Mouse (Mus musculus) liver, adult (tissue): Measurements from ENCODE around the gene Ffar2.

Experiments used
- GATA4 ChIP-seq: IDR thresholded peaks from 2 replicates; pipeline ENCODE4 v1.6.1; 2014; ENCODE audit warnings: mild to moderate bottlenecking, low read length; ENCODE audit not compliant: insufficient replicate concordance

Ffar2 gene

DNA sequence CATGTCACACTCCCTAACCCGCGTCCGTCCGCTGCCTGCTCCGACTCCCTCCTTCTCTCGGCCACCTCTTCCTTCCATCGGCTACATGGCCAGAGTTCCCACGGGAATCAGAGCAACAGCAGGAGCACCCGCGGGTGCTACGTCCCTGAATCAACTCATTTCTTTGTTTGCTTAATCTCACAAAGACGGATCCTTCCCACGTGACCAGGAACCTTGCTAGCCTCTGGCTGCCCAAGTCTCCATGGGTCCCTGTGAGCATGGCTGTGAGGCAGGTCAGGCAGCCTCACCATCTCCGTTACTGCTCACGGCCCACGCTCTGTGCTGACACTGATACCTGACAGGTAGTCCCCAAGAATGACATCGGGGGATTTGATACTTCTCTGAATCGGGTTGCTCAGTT is at the start of gene Ffar2:
Ffar2 (minus strand) TSS at position 101 of the 400 bp plus-strand sequence.
- no peak for TF ChIP-seq GATA4

DNA sequence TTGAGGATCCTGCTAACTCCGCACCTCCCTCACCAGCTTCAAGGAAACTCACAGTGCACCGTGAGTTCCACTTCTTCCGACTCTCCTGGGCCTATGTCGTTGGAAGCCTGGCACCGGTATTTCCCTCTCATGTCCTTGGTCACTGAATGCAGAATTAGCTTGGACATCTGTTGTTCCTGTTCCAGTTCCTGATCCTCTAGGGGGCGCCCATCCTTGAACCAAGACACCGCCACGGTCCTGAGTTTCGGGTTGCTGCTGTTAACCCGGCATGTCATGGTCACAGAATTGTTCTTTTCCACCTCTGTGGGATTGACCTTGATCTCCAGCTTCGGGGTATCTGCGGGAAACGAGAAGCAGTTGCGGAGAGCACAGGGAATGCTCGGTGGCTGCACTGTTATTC is 49.5 kb upstream of the Ffar2 start:
- no peak for TF ChIP-seq GATA4

DNA sequence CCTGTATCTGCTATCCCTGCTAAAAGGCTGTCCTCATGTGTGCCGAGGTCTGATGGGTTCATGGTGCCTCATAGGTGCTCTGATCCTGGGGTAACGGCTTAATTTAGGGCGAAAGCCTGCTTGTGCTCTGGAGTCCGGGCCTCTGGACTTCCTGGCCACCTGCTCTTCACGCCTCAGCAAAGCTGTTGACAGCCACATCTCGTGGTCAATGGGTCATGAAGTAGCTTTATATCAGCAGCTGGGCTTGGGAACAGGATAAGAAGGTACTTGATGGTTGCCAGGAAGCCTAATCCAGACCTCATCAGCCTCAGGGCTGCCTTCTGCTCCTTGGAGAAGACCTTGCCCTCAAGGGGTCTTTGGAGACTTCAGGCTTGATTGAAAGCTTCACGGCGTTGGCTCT is 39.8 kb upstream of the Ffar2 start:
- TF ChIP-seq GATA4, result no peak

DNA sequence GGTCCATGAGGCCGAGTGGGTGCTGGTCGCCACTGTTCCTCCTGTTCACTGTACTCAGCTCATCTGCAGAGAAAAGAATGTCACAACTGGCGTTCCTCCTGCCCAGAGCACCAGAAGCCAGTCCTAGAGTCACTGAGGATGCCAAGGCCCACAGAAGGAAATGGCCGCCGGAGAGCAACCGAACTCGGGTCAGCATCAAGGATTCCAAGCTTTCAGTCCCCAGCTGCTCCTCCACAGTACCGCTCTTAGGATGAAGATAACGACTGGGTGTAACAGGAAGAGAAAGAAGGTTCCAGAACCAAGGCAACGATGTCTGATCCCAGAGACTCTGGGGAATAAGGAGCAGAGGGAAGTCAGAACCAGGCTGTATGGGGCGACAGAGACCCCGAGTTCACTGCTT is 37.9 kb upstream of the Ffar2 start, which contains the start of gene Ffar1:
Ffar1 (minus strand) TSS at position 101 of the 400 bp plus-strand sequence.
- TF ChIP-seq GATA4, result no peak

DNA sequence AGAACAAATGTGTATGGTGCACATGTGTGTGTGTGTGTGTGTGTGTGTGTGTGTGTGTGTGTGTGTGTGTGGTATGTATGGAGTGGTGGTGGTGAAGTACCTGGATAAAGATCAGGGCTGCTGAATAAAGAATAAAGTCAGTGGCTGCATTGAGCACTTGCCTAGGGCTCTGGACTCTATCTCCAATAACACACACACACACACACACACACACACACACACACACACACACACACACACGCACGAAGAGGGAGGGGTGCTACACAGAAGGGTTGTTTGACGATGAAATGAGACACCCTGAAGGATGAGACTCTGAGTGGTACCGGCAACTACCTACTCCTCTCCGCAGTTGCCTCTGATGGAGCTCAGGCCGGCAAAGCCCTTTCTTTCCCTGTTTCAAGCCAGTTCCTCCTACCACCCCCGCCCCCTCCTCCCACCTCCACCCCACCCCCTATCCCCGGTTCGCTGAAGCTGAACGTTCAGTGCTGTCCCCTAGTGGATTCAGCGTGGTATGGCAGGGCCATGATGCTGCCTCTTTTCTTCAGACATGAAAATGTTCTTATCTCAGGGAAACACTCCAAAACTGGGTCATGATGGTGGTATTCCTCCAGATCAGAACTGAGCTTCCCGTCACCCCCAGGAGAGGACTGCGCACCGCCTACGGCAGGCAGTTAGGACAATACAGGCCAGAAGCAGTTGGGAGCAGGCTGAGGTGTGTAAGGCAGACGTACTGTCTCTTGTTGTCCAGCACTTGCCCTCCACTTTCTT is 36.2 kb upstream of the Ffar2 start:
- no peak for TF ChIP-seq GATA4

DNA sequence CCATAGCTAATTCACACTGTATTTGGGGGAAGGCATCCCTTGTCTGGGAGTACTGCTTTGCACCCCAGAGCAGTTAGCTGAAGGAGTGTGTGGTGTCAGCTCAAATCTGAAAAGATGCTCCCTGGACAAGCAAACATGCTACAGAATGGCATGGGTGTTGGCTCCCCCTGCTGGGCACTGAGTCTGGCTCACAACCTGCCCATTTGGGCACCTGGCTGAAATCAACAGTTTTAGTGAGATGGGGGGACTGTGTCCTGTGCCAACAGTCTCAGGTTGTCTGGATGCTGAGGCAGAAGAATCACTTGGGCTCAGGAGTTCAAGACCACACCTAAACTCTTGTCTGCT is 35.7 kb upstream of the Ffar2 start:
- TF ChIP-seq GATA4, result no peak

DNA sequence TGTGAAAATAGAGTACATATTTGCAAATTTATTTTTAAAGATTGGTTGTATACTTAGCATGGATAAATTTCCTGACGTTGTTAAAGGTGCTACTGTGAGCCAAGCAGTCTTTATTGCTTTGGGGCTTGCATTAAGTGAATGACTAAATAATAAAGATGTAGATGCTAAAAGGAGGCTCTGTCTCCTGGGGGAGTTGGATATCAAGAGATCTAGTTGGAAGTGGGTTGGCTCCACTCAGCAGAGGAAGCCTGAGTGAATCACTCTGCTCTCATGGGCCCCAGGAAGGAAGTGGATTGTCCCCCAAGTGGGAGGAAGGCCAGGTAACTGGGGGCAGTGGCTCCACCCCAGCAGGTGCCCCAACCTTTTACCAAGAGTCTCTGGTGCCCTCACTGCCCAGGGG is 34.2 kb upstream of the Ffar2 start:
- no peak for TF ChIP-seq GATA4

DNA sequence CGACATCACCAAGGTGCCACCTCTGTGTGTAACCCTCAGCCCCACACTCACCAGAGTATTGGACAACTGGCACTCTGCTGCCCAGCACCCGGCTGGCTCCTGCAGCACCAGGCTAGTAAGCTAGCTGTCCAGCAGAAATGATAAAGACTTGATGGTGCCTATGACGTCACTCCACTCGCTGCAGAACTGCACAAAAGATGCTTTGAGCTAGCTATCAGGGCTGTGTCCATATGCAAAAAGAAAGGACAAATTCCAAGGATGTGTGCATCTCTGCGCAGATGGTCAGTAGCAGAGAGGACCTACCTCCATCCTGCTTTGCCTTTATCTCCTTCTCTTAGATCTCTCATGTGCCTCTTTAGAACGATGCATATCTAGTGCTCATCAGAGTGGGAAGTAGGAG is 32.5 kb upstream of the Ffar2 start, which contains the start of gene Ffar3:
Ffar3 (minus strand) TSS at position 101 of the 400 bp plus-strand sequence.
- no peak for TF ChIP-seq GATA4

DNA sequence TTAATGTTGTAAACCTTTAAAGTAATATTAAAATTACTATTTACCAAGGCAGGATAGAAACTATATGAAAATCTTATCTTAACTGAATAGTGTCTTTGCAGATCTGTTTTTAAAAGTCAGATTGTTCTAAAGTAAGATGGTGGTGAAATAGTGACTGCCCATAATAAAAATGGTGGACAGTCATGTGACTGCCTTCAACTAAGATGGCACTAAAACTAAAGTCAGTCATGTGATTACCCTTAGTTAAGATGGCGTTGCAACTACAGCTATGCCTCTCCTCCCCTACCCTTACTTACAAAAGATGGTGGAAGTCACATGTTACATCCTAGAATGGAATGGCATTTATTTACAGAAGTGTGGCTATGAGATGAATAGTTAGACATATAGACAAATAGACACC is 27.8 kb upstream of the Ffar2 start:
- TF ChIP-seq GATA4, result no peak

DNA sequence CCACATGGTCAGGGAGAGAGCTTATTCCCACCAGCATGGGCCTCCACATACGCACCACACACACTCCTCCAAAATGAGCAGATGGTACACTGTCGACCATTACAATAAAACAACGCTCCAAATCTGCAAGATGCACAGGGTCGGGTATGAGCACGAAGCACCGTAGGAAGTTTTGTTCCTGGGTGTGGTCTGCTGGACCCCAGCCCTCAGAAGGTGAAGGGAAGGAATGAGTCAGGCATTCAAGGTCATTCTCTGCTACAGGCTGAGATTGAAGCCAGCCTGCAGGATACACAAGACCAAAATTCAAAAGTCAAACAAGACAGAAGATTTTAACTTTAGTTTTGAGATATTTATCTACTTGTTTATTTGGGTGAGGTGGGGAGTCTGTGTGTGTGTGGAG is 24.4 kb upstream of the Ffar2 start:
- no peak for TF ChIP-seq GATA4

DNA sequence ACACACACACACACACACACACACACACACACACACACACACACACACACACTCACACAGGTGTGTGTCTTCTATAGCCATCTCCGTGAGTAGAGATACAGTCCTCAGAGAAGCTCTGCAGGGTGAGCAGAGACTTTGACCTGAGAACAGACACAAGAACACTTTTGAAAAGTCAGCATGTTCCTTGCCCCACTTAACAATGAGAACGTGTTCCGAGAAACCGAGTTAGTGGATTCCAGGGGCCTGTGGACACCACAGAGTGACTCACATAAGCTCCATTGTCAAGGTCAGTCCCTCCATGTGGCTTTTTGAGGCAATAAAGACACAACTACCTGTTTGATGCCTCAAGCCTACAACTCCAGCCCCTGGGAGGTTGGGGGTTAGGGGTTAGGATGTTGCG is 23.8 kb upstream of the Ffar2 start:
- no peak for TF ChIP-seq GATA4

DNA sequence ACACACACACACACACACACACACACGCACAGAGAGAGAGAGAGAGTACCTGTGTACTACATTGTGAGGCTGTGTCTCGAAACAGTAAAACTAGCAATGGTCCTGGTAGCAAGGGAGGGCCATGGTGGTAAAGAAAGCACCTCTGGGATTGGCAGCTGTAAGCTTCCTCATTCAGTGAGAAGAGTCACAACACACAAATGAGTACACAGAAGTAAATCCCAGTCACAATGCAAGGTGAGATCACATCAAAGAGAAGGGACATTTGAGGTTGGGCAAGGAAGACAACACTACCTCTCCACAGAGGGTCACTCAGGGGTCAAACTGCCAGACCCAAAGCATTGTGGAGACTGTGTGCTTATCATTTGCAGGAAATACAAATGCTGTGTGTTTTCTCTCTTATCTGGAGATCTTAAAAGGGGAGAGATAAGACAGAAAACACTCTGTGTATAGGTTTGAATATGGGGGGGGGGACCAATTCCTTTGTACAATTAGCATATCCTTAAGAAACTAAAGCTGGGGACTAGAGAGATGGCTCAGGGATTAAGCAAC is 23.0 kb upstream of the Ffar2 start:
- no peak for TF ChIP-seq GATA4

DNA sequence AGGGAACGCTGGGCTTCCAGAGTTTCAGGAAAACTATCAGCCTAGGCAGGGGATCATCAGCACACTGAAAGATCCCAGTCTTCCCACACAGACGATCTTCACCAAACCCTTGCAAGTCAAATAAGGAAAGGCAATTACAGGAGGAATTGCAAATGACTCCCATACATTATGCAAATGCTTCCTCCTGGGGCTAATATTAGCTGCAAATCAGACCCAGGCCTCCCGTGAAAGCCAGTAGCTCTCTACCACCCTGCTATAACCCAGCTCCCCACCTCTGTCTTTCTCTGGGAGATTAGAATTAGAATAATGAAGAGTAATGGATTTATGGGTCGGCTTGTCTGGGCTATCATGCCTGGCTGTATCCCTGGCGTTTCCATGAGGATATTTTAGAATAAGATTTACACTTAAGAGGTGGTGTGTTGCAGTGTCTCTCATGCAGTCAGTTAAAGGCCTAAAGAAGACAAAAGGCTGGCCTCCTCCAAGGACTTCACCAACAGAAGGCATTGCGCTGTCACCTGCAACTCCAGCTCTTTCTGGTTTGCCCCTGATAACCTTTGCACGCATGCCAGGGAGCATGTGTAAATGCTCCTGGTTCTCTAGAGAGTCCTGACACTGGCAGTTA is 21.2 kb upstream of the Ffar2 start:
- no peak for TF ChIP-seq GATA4

DNA sequence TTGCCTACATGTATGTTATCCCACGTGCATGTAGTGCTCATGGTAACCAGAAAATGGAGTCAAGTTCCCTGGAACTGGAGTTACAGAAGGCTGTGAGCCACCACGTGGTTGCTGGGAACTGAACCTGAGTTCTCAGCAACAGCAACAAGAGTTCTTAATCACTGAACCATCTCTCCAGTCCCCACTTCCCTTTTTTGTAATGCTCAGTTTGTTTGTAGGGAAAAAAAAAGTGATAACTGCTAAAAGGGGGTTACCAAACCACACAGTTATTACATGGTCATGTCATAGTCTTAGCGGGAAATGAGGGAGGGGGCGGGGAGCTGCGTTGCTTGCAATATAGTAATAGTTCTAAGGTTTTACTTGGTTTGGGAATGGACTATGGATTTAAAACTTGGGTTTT is 18.5 kb upstream of the Ffar2 start:
- no peak for TF ChIP-seq GATA4

DNA sequence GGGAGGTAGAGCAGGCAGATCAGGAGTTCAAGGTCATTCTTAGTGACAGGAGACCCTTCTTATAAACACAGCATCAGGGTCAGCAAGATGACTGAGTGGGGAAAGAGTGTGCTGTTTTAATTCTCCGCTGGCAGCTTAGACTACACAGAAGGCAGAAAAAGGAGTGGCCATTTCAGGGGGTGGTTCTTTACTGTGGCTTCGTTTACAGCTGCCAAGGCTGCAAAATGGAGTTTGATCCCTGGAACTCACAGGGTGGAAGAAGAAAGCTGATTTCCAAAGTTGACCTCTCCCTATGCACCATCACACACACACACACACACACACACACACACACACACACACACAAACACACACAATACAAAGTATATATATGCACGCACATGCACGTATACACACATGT is 17.8 kb upstream of the Ffar2 start:
- TF ChIP-seq GATA4, result no peak

DNA sequence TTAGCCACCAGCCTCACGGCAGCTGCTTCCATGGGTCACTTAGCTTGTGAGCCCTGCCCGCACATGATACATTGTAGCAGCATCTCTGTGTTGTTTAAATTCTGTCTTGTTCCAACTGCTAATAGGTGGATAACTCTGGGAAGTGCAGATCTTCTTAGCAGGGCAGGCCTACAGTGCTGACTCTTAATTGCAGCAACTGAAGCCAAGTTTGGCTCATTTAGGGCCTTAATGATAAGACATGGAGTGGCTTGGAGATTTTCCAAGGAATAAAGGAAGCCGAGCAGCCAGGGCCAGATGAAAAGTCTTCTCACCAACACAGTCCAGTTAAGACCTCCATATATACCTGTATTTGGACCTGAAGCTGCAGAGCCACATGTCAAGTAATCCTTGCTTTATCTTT is 16.7 kb upstream of the Ffar2 start:
- no peak for TF ChIP-seq GATA4
